Mouse (Mus musculus): ENCODE measurements around the gene Ssc5d.

- TF ChIP-seq CTCF (IDR thresholded peaks at IDR 0.05; ENCODE audit: borderline replicate concordance, control insufficient read depth, extremely low read depth, insufficient read depth, low read length, poor library complexity) (no peak), POLR2A (IDR thresholded peaks at IDR 0.05; ENCODE audit: control insufficient read depth, extremely low read depth, insufficient read depth, low read length, poor library complexity) (no peak)
These were observed 1.1 kb upstream of the Ssc5d start for GRCm38 (mm10) chr7:4924483-4924882.

Data from thymus, adult 2 months (tissue).